Mouse (Mus musculus) T-helper 17 cell (primary cell): ENCODE results near the gene Rbm6.

ENCODE experiments used
- in situ Hi-C, 2 experiments: fragments of 300-600 bp; cut with MboI, MseI; formaldehyde crosslinking; loops; 1 replicate in 1 of 2; 2 replicates in 1 of 2; pipeline ENCODE4 v1.15.1; 2025; ENCODE audit warnings: high pct_unique_total_duplicates in 2 of 2

The Rbm6 gene

GRCm38 (mm10) chr9:107768851-107769250 lies 104.2 kb downstream of the Rbm6 start:
- in situ Hi-C loops, result loop anchor here (10.0 kb wide), 2 partner anchors 756 to 786 kb away; no protein-coding TSS in a partner anchor

GRCm38 (mm10) chr9:107759593-107759992 lies 113.4 kb downstream of the Rbm6 start:
- in situ Hi-C loops, result no loop called here

GRCm38 (mm10) chr9:107750378-107750777 lies 122.7 kb downstream of the Rbm6 start:
- in situ Hi-C loops, result no loop called here

GRCm38 (mm10) chr9:107748063-107748462 lies 125.0 kb downstream of the Rbm6 start:
- in situ Hi-C loops, result loop anchor here (5.0 to 25.0 kb wide), 2 partner anchors 39 to 886 kb away; no protein-coding TSS in a partner anchor

GRCm38 (mm10) chr9:107747310-107747709 lies 125.7 kb downstream of the Rbm6 start:
- in situ Hi-C loops, result loop anchor here (5.0 to 25.0 kb wide), 2 partner anchors 40 to 885 kb away; no protein-coding TSS in a partner anchor

- in situ Hi-C loops, result loop anchor here (5.0 to 25.0 kb wide), 2 partner anchors 41 to 884 kb away; no protein-coding TSS in a partner anchor
Observed at GRCm38 (mm10) chr9:107746679-107747078, 126.4 kb downstream of the Rbm6 start.

- in situ Hi-C loops, result loop anchor here in 1 of 2 experiments (25.0 kb wide), 1 partner anchor 882 kb away; no protein-coding TSS in a partner anchor
Observed at GRCm38 (mm10) chr9:107744061-107744460, 129.0 kb downstream of the Rbm6 start.

- in situ Hi-C loops, result loop anchor here (5.0 to 25.0 kb wide), 2 partner anchors 52 to 877 kb away; no protein-coding TSS in a partner anchor
Observed at GRCm38 (mm10) chr9:107738841-107739202, 134.2 kb downstream of the Rbm6 start.

GRCm38 (mm10) chr9:107738020-107738840 lies 134.8 kb downstream of the Rbm6 start:
- in situ Hi-C loops, result loop anchor here (5.0 to 25.0 kb wide), 2 partner anchors 51 to 876 kb away; no protein-coding TSS in a partner anchor

- in situ Hi-C loops, result loop anchor here (5.0 to 25.0 kb wide), 2 partner anchors 49 to 874 kb away; no protein-coding TSS in a partner anchor
Observed at GRCm38 (mm10) chr9:107736185-107736485, 136.9 kb downstream of the Rbm6 start.

- in situ Hi-C loops, result loop anchor here (5.0 to 25.0 kb wide), 2 partner anchors 48 to 873 kb away; no protein-coding TSS in a partner anchor
Observed at GRCm38 (mm10) chr9:107735356-107736184, 137.5 kb downstream of the Rbm6 start.

- in situ Hi-C loops, result loop anchor here in 1 of 2 experiments (25.0 kb wide), 1 partner anchor 872 kb away; no protein-coding TSS in a partner anchor
Observed at GRCm38 (mm10) chr9:107734567-107734971, 138.5 kb downstream of the Rbm6 start.

GRCm38 (mm10) chr9:107729709-107730108 lies 143.3 kb downstream of the Rbm6 start:
- in situ Hi-C loops, result loop anchor here in 1 of 2 experiments (25.0 kb wide), 1 partner anchor 867 kb away; no protein-coding TSS in a partner anchor

GRCm38 (mm10) chr9:107728919-107729670 lies 143.9 kb downstream of the Rbm6 start:
- in situ Hi-C loops, result loop anchor here in 1 of 2 experiments (25.0 kb wide), 1 partner anchor 867 kb away; no protein-coding TSS in a partner anchor

- in situ Hi-C loops, result loop anchor here in 1 of 2 experiments (25.0 kb wide), 1 partner anchor 865 kb away; no protein-coding TSS in a partner anchor
Observed at GRCm38 (mm10) chr9:107727041-107727440, 146.0 kb downstream of the Rbm6 start.

GRCm38 (mm10) chr9:107724796-107725195 lies 148.2 kb downstream of the Rbm6 start:
- in situ Hi-C loops, result loop anchor here in 1 of 2 experiments (25.0 kb wide), 2 partner anchors 862 to 1462 kb away; no protein-coding TSS in a partner anchor

GRCm38 (mm10) chr9:107723794-107724531 lies 149.1 kb downstream of the Rbm6 start:
- in situ Hi-C loops, result loop anchor here in 1 of 2 experiments (25.0 kb wide), 1 partner anchor 1462 kb away; no protein-coding TSS in a partner anchor
